Mouse (Mus musculus) hindlimb bud, embryonic 11.5 days (tissue): ENCODE measurements around the gene Fam114a1.

Source experiments
- DNase-seq: peaks from one replicate; pipeline ENCODE4 v3.0.0-alpha.2; 2012; ENCODE audit warnings: low read depth, low spot score; ENCODE audit errors: extremely low spot score

Gene Fam114a1

DNA sequence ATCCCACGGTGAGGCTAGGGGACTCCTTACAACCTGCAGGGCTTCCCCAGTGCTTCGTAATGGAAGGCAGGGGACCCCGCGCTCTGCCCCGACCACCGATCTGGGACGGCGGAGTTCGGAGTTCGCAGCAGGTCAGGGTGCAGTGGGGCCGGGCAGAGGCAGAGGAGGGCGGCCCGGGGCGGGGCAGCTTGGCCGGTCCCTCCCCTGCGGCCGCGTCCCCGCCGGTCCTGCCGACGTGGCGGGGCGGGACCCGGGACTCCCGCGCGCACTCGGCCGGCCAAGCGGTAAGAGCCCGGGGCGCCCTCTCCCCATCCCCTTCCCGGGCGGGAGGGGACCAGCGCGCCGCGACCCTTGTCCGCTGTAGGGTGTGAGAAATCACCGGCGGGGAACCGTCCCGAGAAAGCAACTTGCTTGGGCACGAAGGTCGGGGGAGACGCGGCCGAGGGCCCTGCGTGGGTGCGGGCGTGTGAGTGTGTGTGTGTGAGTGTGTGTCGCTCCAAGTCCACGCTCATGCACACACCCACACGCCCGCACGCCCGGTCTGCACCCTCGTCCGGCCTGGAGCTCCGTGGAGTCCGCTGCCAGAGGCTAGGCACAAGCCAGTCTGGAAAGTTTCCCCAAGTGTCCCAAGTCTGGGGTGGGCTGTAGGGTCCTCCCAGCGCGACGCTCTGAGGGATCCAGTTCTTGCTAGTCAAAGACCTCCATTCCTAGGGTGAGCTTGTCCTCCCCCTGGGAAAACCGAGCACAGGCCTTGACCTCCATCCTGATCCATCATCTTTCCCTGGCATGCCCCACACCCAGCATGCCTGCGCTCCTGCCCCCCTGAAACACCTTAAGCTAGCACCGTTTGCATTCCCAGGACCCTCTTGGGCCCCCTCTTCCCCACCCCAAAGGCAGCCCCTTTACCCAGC lies at the start of gene Fam114a1:
Gene Fam114a1 (plus strand): TSS at position 211 of the 911 bp plus-strand sequence.
- DNase-seq: no peak

DNA sequence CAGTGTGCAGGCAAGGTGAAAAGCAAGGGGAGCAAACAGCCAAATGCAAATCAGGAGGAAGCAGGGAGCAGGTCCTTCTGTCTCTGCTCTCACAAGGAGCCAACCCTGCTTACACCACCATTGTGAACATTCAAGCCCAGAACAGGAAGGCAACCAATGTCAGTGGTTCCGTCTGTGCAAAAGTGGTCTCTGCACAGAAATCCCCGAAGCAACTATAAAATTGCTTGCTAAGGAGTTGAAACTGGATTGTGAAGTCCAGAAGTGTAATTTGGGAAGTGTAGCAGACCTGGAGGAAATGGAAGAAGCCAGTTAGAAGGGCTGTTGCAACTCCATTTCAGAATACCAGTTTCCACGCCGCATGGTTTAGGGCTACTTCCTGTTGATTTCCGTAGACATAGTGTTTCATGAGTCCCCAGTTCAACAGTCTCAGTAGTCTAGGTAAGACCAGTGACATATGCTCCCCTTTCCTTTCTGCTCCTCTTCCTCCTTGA lies 46.9 kb upstream of the Fam114a1 start:
- DNase-seq: no peak

DNA sequence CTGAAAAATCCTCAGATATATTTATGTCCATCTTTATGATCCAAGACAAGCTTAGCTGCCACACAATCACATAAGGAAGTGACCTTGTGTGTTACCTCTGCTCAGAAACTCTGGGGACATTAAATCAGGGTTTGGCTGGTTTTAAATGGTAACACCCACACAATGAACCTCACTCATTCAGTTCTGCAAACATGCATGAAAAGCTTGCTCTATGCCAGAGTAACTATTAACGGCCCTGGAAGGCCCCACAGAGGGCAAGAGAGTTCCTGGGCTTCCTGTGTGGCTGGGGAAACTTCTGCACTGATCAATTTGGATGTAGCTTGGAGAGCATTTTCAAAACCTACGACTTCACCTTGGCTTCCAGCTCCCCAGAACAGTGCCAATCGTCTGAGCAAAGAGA lies 37.7 kb upstream of the Fam114a1 start:
- no peak for DNase-seq

DNA sequence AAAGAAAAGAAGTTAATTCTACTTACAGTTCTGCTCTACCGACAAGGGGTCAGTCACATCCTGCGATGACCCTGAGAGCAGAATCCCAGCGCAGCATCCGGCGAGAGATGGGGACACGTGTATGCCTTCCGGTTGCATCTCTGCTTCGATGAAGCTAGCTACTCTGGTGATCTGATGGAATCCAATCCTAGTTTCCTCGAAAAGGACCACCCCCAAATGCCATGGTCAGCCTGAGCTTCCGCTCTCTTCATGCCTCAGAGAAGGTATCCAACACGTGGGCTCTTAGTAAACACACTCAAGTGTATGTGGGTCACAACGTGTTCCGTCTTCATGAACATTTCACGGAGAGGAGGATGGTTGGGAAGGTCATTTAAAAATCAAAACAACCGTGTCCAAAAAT lies 37.1 kb upstream of the Fam114a1 start:
- no peak for DNase-seq

DNA sequence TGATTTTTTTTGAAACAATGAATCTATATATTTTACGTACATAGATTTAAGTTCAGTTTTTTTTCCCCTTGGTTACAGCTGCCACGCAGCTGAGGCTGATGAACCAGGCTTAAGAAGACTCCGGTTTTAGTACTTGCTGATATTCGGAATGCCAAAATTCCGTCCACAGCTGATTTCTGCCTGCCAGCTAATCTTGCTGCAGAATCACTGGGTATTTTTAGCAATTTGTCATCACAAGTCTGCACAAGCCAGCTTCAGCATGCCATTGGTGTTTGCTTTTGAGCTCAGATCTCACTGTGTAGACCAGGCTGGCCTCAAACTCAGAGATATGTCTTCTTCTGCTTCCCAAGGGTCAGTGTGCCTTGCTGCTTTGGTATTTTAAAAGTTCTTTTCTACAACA lies 18.4 kb upstream of the Fam114a1 start:
- DNase-seq: no peak

DNA sequence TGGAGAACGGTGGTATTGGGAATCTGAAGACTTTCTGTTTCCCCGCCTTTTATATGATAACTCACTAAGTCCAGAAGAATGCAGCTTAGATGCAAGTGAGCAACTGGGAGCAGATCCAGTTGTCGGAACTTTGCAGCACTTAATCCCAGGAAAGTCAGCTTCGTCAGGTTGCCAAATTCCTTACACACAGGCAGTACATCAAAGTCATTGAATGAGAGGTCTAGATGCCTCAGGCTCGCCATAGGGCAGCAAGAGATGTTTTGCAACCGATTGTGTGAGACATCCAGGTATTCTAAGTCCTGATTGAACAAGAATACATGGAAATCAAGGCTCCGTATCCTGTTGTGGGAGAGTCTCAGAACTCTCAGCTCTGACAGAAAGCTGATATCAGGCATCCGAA lies 14.9 kb upstream of the Fam114a1 start:
- DNase-seq: no peak

DNA sequence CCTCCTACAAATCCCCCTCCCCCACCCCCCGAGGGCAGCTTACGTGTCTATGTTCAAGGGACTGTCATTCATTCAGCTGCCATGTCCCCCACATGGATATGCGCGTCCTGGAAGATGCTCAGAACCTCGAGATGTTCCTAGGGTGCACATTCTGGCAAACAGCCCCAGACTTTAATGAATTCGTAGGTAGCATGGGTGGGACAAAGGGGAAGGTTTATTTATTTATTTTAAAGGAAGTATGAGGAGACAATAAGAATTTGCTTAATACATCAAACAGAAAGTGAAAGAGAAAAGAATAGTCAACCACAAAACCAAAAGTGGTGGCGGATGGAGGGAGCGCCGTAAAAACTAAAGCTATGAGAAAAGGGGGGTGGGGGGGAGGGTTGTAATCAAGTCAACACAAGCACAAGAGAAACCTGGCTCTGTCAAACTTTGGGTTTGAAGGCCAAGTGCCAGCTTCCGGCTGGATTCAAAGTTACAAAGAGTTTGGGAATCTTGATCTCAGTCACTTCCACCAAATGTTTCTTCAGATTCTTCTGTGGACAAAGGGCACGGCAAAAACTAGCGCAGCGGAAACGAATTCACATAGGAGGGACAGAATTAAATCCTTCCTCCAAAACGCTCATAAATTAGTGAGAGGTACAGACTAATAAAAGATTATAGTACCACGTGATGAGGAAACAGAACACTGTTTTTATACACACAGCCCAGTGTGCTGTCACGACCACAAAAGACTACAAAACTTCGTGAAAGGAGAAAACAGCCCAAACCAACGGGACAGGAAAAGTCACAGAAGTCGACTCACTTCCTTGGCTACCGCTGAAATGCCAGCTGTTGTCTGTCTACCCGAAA lies 10.7 kb upstream of the Fam114a1 start:
- no peak for DNase-seq

DNA sequence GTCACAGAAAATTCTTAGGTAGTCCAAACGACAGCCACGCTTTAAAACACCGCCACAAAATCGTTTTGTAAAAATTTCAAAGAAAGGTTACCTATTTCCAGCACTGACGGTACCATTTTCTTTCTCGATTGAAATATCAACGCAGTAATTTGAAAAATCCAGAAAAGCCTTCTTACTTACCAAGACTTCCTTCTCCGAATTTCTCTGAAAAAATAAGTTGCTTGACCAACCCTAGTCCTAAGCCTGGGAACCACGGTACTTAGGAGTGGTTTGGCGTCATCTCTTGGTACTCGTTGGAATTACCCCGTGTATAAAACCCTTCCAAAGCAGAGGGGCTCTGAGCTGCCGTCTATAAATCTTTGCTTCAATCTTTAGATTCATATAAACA lies 10.0 kb upstream of the Fam114a1 start, which contains the start of gene Tlr6:
Gene Tlr6 (minus strand): TSS at position 255 of the 388 bp plus-strand sequence.
- DNase-seq: peak; percentile 64

DNA sequence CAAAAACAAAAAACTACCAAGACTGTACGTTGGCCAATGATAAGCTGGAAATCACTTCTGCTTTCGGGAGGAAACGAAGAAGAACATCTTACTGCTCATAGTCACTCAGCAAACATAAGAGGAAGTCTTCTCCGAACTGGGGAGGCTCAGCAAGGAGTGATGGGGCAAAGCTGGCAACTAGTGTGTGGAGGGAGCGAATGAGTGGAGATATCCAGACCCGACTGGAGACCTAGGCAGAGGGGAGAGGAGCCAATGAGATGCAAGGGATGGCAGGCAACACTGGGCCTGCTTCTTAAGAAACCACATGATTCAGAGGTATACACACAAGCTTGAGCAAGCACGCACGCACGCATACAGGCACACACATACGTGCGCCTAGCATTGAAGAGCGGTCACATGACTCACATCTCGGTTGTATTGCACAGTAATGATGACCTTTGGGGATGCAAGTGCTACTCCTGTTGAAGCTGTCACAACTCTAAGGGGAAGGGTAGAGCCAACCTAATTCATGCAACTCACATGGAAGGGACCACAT lies 8.9 kb upstream of the Fam114a1 start:
- no peak for DNase-seq

DNA sequence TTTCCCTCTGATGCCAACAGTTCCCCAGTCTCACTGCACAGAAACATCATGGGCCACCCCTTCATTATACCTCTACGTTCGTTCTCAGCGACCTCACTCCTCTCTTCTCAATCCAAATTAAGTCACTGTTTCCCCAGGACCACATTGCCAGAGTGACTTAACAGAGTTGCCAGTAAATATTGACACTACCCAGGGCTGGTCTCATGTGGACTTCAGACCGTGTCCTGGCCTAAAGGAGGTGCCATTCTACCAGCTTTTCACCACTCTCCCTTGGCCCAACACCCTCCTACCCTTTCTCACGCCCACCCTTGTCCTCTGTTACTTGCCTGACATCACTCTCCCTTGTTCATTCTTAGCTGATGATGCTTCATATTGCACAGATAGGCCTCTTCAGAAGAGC lies 6.6 kb upstream of the Fam114a1 start:
- no peak for DNase-seq

DNA sequence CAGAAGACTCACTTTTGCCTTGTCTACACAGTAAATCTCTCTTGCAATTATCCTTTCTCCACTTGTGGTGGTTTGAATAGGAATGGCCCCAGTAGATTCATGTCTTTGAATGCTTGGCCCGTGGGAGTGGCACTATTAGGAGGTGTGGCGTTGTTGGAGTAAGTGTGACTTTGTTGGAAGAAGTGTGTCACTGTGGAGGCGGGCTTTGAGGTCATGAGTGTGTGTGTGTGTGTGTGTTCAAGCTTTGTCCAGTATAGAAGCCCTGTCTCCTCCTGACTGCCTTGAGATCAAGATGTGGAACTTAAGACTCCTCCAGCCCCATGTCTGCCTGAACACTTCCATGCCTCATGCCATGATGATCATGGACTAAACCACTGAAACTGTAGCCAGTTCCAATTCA lies 6.1 kb upstream of the Fam114a1 start:
- no peak for DNase-seq

DNA sequence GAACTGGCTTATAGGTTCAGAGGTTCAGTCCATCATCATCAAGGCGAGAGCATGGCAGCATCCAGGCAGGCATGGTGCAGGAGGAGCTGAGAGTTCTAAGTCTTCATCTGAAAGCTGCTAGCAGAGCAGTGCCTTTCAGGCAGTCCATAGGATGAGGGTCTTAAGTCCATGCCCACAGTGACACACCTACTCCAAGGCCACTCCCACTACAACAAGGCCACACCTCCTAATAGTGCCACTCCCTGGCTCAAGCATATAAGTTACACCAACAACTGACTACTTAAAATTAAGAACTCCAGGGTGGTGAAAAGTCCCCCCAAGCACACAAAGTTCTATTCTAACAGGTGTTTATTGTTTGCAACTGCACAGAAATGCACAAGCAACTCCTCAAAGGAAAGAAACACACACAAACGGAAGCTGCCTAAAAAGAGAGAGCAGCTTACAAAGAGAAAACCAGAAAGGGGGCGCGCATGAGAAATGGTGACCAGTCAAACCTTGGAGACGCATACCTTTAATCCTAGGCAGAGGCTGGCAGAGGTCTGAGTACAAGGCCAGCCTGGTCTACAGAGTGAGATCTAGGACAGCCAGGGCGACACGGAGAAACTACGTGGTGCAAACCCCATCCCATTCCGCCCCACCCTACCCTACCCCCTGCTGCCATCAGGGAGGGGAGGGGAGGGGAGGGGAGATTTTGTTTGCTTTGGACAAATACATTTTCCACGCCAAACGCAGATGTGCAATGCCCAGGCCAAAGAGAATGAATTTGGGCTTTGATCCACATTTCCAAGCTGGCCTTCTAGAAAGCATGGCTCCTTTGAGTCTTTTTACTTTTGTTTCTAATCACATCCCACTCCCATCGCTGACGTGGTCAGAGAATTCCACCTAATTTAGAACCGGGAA lies 660 bp upstream of the Fam114a1 start:
- no peak for DNase-seq

DNA sequence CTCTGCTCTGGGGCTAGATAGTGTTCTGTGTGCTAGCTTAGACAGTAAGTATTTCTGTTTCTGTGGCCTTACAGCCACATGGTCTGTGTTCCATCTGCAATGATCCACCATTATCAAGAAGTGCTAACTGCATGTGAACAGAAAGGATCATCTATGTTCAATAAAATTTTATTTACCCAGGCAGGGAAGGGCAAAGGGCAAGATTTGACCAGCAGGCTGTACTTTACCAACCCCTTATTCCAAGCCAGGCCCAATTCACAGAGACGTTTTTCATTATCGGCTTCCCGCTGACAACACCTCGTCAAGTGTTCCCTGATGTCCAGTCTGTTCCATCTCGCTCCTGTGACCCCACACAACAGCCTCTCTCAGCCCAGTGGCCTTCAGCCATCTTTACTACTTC lies 5.2 kb downstream of the Fam114a1 start:
- no peak for DNase-seq

DNA sequence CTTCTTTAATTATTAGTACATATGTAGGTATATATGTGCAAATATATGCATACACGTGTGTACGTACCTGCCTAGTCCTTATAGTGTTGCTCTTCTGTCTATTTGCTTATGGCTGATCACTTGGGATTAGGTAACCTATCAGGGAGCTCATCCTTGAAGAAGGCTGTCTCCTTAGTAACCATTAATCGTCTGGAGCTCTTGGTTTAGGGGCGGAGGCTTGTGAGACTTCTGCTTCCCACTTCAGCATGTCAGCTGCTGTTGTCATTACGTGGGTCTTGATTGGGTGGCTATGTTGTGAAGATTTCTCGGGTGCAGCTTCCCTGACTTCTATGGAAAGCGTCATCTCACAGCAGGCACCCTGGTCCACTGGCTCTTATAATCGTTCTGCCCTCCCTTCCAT lies 7.3 kb downstream of the Fam114a1 start:
- no peak for DNase-seq

DNA sequence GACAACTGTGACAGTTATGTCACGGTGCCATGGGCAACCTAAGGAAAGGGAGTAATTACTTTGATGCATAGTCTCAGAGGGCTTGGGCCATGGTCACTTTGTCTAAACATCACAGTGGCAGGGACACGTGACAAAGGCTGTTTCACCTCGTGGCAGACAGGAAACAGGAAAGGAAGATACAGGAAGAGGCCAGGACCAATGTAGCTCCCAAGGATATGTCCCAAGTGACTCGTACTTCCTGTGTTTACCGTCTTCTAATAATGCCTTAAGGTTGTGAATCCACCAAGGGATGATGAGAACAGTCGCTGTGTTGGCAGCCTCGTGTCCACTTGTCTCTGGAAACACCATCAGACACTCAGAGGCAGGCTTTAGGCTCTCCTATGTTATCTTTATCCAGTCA lies 16.1 kb downstream of the Fam114a1 start:
- DNase-seq: no peak

DNA sequence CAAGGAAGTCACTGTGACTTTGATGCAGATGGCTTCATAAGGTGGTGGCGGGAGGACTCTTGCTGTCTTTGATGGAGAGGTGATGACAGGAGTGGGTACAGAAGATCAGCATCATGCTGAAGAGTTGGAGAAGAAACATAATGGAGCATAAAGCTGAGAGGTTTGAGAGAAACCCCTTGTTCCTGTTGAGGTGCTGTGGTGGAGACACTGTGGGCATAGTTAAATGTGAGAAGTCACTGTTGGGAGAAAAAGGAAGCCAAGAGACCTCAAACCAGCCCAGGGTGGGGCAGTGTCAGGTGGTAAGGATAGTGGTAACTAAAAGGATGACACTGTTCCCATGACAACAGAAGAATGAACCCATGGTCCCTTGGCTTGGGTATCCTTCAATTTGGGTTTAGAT lies 20.1 kb downstream of the Fam114a1 start:
- no peak for DNase-seq

DNA sequence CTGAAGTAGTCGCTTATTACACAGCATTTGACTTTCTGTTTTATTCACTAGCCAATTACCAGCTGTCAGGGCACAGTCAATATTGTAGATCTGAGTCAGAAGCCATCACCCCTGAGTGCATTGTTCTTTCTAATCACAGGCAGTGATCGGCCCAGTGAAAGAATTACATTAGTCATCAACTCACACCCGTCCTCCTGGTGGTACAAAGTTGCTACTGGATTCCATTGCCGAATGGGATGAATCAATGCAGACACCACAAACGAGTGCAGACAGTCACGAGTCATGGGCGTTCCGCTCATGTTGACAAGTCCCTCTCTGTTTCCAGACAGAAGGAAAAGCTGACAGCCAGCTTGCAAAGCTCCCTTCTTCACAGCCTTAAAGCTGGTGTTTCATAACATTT lies 22.7 kb downstream of the Fam114a1 start:
- DNase-seq: no peak

DNA sequence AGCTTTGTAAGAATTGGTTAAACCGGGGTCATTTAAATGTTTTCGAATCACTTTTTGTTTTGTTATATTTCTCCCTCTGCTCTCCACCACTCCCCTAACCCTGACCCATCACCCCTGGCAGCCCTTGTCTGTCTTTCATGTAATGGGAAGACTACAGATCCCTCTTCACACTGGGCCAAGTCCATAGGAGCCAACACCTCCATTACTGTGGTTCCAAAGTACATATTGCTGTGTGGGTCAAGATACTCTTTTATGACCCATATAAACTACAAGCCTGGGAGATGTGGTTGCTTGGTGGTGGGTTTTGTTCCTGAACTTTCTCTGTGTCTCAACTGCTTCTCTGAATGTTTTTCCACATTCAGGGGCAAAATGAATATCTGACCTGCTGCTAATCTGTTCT lies 25.5 kb downstream of the Fam114a1 start:
- no peak for DNase-seq

DNA sequence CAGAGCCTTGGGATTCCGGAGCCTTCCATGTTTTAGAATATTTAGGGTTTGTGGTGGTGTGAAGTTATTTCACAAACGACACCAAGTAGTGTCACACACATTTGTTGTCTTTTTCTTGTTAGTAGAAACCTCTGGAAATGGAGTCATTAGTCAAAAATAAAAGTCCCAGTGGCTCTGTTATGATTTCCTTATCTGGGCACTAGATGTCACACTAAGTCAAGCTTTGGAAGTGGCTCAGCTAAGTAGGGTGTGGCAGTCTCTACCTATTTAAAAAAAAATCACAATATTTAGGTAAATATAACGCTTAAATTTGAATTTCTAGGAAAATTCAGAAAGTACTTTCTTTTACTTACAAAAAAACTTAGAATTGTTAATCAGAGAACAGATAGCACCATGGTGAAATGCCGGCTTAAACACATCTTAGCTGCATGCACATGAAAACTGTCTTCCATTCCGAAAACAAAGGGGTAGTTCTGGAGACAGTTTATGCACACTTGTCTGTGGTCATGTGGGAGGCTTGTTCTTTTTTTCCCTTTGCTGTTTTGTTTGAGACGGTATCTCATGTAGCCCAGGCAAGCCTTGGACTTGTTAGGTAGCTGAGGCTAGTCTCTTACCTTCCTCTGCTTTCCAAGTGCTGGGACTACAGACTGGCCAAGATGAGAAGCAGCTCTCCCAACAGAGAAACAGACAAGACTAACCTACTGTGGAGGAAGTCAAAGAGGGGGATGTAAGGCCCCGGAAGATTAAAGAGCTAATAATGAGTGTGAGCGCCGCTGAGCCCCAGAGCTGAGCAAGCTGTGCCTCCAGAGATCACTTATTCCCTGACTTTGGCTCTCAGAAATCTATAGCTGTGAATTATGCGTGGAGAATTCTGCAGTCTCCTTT lies 33.3 kb downstream of the Fam114a1 start:
- DNase-seq: peak; percentile 30
